Mouse (Mus musculus) cerebellum, adult 9-10 months (tissue): Measurements from ENCODE around the gene Nav1.

ENCODE experiments used
- DNase-seq: peaks from one replicate; pipeline ENCODE4 v3.0.0; 2022

Nav1 gene

DNA sequence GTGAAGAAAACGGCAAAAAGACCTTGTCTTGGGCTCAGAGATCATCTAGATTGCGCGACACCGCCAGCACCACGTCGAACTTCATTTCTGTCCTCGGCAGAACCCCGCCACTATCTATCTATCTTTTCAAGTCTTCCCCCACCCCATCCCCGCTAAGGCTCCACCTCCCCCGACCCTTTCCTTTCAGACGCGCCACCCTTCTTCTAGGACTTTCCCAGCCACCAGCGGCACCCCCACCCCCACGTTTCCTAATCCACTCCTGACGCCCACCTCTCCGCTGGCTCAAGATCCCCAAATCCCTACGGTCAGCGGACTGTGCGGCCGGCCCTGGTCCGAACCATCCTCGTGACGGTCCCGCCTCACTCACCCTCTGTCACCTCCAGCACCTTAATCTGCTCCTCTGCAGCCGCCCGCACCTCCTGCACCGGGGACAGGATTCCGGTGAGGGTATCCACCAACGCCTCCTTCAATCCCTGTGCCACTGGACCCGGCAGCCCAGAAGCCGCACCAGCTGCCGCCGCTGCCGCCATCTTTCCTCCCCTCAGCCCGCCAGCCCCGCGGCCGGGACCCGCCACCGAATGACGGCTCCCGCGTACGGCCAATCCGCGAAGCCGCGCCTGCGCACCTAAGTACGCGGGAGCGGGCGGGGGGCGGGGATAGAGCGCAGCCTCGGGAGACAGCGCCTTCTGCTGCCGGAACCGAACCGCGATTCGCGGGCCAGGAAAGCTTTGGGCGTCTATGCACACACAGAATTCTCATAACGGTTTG, 177.0 kb downstream of the Nav1 start, which contains the start of gene Ipo9:
TSS of gene Ipo9 (minus strand) at position 599 of the 768 bp plus-strand sequence.
- peak; percentile 91 for DNase-seq

DNA sequence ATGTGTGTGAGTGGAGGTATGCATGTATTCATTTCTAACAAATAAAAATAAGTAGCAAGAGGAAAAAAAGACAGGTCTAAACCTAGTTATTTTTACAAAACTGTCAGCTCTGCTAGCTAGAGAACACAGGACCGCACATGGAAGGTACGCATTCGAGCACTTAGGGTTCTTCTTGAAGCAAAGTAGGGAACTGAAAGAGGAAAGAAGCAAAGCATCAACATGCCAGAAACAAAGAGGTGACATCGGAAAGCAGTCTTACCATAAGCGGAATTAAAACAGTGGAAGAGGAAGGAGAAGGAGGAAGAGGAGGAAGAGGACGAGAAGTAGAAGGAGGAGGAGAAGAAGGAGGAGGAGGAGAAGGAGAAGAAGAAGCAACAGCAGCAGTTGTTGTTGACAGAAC, 179.7 kb downstream of the Nav1 start:
- no peak for DNase-seq

DNA sequence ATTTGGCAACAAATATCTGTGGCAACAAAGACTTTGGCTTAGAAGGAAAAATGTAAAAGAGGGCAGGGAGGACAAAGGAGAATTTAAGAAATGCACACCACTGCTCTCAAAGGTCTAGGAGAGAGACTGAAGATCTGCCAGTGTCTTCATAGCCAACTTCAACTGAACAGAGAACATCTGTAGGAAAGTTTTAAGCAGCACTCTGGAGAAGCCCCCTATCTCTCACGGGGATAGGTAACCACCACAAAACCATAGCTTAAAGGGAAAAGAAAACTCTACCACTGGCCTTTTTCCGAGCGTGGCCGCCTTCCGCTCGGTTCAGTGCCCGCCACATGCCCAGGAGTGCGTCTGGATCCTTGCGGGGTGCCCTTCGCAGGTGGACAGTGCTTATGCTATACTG, 180.4 kb downstream of the Nav1 start:
- DNase-seq, result peak; percentile 22

GRCm38 (mm10) chr1:135422772-135423171, 184.3 kb downstream of the Nav1 start:
- DNase-seq, result no peak

GRCm38 (mm10) chr1:135413996-135414395, 193.1 kb downstream of the Nav1 start:
- DNase-seq, result no peak

DNA sequence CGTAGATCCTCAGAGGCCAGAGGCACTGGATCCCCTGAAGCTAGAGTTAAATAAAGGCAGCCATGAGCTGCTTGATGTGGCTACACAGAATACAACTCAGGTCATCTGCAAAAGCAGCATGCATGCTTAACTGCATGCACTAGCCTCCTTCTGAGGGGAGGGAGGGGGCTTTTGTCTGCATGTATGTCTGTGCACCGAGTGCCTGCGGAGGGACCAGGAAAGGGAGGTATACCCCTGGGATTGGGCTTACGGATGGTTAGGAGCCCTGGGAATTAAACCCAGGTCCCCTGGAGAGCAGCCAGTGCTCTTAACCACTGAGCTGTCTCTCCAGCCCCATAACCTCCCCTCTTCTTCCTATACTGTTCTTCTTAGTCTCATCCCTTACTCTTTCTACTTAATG, 195.0 kb downstream of the Nav1 start:
- DNase-seq, result no peak

DNA sequence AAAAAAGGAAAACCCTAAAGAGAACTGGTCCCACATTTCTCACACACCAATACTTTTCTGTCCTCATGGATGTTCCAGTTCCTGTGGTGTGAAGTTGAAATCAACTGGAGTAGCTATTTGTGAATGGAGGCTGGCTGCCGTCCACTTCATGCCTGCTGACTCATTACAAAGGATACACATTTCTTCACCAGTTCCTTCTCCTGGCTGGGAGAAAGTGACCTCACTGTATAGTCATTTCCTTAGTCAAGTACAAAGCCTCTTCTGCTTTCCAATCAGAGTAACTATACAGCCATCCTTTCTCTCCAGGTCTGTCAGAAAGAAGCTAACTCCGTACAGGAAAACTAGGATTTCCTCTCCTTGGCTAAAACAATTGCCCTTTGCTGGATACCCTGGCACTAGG, 196.1 kb downstream of the Nav1 start:
- no peak for DNase-seq

DNA sequence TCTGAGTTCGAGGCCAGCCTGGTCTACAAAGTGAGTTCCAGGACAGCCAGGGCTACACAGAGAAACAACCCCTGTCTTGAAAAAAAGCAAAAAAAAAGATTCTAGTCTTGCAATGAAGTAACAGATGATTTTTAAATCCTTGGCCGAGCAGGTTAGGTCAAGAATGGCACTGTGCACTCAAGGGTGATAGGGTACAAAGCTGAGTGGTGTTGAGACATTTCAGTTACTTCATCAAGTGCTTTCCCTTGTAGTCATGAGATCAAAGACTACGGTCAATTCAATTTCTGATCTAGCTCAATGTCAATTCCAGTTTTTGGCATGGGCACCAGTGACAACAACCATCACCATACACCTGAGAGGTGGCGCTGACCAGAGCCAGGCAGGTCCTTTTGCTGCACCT, 198.1 kb downstream of the Nav1 start:
- no peak for DNase-seq

- DNase-seq, result no peak
Observed at GRCm38 (mm10) chr1:135405356-135405755, 201.7 kb downstream of the Nav1 start.

DNA sequence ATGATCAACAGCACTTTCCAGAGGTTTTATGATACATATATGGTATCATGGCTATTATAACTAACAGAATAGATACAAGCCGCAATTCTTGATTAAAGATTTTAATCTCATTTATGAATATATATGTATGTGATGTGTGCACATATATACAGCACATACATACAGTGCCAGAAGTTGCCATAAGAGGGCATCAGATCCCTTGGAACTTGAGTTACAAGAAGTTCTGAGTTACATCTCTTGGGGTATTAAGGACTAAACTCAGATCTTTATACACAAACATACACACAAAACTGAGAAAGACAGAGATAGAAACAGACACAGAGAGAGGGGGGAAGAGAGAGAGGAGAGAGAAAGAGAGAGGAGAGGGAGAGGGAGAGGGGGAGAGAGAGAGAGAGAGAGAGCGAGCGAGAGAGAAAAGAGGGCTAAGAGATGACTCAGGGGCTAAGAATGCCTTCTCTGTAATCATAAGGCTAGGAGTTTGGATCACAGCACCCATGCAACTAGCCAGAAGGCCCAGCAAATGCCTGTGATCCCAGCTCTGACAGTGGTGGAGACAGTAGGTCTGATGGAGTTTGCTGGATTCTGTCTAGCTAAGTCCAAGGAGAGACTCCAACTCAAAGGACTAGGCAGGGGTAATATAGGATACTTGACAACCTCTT, 205.5 kb downstream of the Nav1 start:
- no peak for DNase-seq

DNA sequence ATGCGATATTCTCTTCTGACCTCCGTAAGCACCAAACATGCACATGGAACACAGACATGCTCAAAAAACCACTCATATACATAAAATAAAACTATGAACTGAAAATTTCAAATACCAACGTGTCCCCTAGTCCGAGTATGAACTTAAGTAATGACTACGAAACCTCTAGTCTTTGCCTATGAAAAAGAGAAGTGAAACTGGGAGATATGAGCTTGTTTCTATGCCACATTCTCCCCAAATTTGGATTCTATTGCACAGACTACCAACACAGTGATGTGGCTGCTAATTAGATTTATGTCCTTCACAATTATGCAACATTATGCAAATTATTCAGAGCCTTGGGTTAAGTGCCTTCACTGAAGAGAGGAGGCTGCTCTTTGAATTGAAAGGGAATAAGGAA, 207.6 kb downstream of the Nav1 start:
- DNase-seq, result no peak

DNA sequence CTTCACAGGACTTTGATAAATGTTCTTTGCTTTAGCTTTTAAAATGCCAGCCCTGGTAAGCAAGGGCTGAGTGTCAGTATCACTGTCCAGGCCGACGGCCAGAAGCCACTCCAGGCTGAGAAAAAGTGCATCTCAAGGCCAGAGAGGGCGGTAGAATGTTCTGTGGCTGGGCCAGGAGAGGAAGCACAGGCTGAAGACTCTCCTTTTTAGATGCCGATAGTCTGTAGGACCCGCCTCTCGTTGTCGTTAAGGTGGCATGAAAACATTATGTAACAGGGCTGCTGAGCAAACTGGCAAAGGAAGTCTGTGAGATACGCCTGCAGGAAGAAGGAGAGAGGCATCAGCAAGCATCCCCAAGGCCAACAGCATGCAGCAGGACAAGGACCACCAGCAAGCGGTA, 221.9 kb downstream of the Nav1 start:
- no peak for DNase-seq
